Mouse (Mus musculus): ENCODE results near the gene 4930412O13Rik. TPM values are rescaled to one million over a fixed set of nuclear protein-coding genes. Genes with fewer than 3 reads are reported as not detected.

The 4930412O13Rik gene
- polyA plus RNA-seq, 1 experiment: not detected

- Histone ChIP-seq H3K27ac (ENCODE audit: control insufficient read depth, insufficient read depth, low read depth, low read length, poor library complexity) (no peak within 1 kb of the TSS), H3K4me3 (replicated peaks; ENCODE audit: control insufficient read depth, low read depth, low read length) (no peak within 1 kb of the TSS), H3K4me1 (ENCODE audit: control insufficient read depth, insufficient read depth, low read length) (no peaks in the 10 kb centered on the region; the same call in 1 of the 2 replicates)
- TF ChIP-seq CTCF (IDR thresholded peaks at IDR 0.05; ENCODE audit: control insufficient read depth, insufficient read depth, low read length) (no peak), POLR2A (IDR thresholded peaks at IDR 0.05; ENCODE audit: borderline replicate concordance, control insufficient read depth, low read depth, low read length) (no peak)
- under 1% methylated on average over 23 of the region's 23 CpGs for WGBS
These were observed 8.7 kb downstream of the 4930412O13Rik start, which contains the start of gene Gata3 for GRCm38 (mm10) chr2:9889651-9890183. Gata3 (minus strand) TSS chr2:9890034.

GRCm38 (mm10) chr2:9890251-9890650, 9.2 kb downstream of the 4930412O13Rik start:
- 4% methylated on average over 8 of the region's 8 CpGs for WGBS
- no peak for TF ChIP-seq POLR2A (IDR thresholded peaks at IDR 0.05; ENCODE audit: borderline replicate concordance, control insufficient read depth, low read depth, low read length)
- TF ChIP-seq CTCF (IDR thresholded peaks at IDR 0.05; ENCODE audit: control insufficient read depth, insufficient read depth, low read length): no peak
- no peak overlapping the region for H3K4me3 ChIP-seq (replicated peaks; ENCODE audit: control insufficient read depth, low read depth, low read length)

GRCm38 (mm10) chr2:9890906-9891305, 9.9 kb downstream of the 4930412O13Rik start:
- WGBS: 12% methylated on average over 5 of the region's 5 CpGs
- H3K4me3 ChIP-seq (replicated peaks; ENCODE audit: control insufficient read depth, low read depth, low read length): no peak overlapping the region
- no peak for TF ChIP-seq POLR2A (IDR thresholded peaks at IDR 0.05; ENCODE audit: borderline replicate concordance, control insufficient read depth, low read depth, low read length)
- no peaks in the 10 kb centered on the region; the same call in 1 of the 2 replicates for H3K4me1 ChIP-seq (ENCODE audit: control insufficient read depth, insufficient read depth, low read length)
- no peak overlapping the region for H3K27ac ChIP-seq (ENCODE audit: control insufficient read depth, insufficient read depth, low read depth, low read length, poor library complexity)

More at GRCm38 (mm10) chr2:9890251-9890650, 9.2 kb downstream of the 4930412O13Rik start:
- no peaks in the 10 kb centered on the region; the same call in 1 of the 2 replicates for H3K4me1 ChIP-seq (ENCODE audit: control insufficient read depth, insufficient read depth, low read length)
- H3K27ac ChIP-seq (ENCODE audit: control insufficient read depth, insufficient read depth, low read depth, low read length, poor library complexity): no peak overlapping the region

GRCm38 (mm10) chr2:9892541-9892940, 11.5 kb downstream of the 4930412O13Rik start:
- Histone ChIP-seq H3K27ac (ENCODE audit: control insufficient read depth, insufficient read depth, low read depth, low read length, poor library complexity) (no peak overlapping the region), H3K4me3 (replicated peaks; ENCODE audit: control insufficient read depth, low read depth, low read length) (no peak overlapping the region), H3K4me1 (ENCODE audit: control insufficient read depth, insufficient read depth, low read length) (no peaks in the 10 kb centered on the region; the same call in 1 of the 2 replicates)
- 16% methylated on average over 7 of the region's 7 CpGs for WGBS
- no peak for TF ChIP-seq CTCF (IDR thresholded peaks at IDR 0.05; ENCODE audit: control insufficient read depth, insufficient read depth, low read length)
- no peak for TF ChIP-seq POLR2A (IDR thresholded peaks at IDR 0.05; ENCODE audit: borderline replicate concordance, control insufficient read depth, low read depth, low read length)

- Histone ChIP-seq H3K4me1 (ENCODE audit: control insufficient read depth, insufficient read depth, low read length) (no peaks in the 10 kb centered on the region; the same call in 1 of the 2 replicates), H3K27ac (ENCODE audit: control insufficient read depth, insufficient read depth, low read depth, low read length, poor library complexity) (no peak overlapping the region), H3K4me3 (replicated peaks; ENCODE audit: control insufficient read depth, low read depth, low read length) (no peak overlapping the region)
- TF ChIP-seq CTCF (IDR thresholded peaks at IDR 0.05; ENCODE audit: control insufficient read depth, insufficient read depth, low read length) (no peak), POLR2A (IDR thresholded peaks at IDR 0.05; ENCODE audit: borderline replicate concordance, control insufficient read depth, low read depth, low read length) (no peak)
- WGBS: 8% methylated on average over 6 of the region's 6 CpGs
These were observed 12.4 kb downstream of the 4930412O13Rik start for GRCm38 (mm10) chr2:9893272-9893953.

GRCm38 (mm10) chr2:9894836-9895593, 14.0 kb downstream of the 4930412O13Rik start:
- no peaks in the 10 kb centered on the region for H3K4me1 ChIP-seq (ENCODE audit: control insufficient read depth, insufficient read depth, low read length)
- no peak overlapping the region for H3K4me3 ChIP-seq (replicated peaks; ENCODE audit: control insufficient read depth, low read depth, low read length)
- no peak for TF ChIP-seq CTCF (IDR thresholded peaks at IDR 0.05; ENCODE audit: control insufficient read depth, insufficient read depth, low read length)
- TF ChIP-seq POLR2A (IDR thresholded peaks at IDR 0.05; ENCODE audit: borderline replicate concordance, control insufficient read depth, low read depth, low read length): no peak
- no peak overlapping the region for H3K27ac ChIP-seq (ENCODE audit: control insufficient read depth, insufficient read depth, low read depth, low read length, poor library complexity)
- WGBS: 10% methylated on average over 19 of the region's 19 CpGs

GRCm38 (mm10) chr2:9896097-9896770, 15.2 kb downstream of the 4930412O13Rik start:
- TF ChIP-seq CTCF (IDR thresholded peaks at IDR 0.05; ENCODE audit: control insufficient read depth, insufficient read depth, low read length) (no peak), POLR2A (IDR thresholded peaks at IDR 0.05; ENCODE audit: borderline replicate concordance, control insufficient read depth, low read depth, low read length) (no peak)
- Histone ChIP-seq H3K4me1 (ENCODE audit: control insufficient read depth, insufficient read depth, low read length) (no peaks in the 10 kb centered on the region), H3K4me3 (replicated peaks; ENCODE audit: control insufficient read depth, low read depth, low read length) (no peak overlapping the region), H3K27ac (ENCODE audit: control insufficient read depth, insufficient read depth, low read depth, low read length, poor library complexity) (no peak overlapping the region)
- WGBS: 5% methylated on average over 22 of the region's 22 CpGs

GRCm38 (mm10) chr2:9897846-9898245, 16.8 kb downstream of the 4930412O13Rik start:
- Histone ChIP-seq H3K4me3 (replicated peaks; ENCODE audit: control insufficient read depth, low read depth, low read length) (no peak overlapping the region), H3K27ac (ENCODE audit: control insufficient read depth, insufficient read depth, low read depth, low read length, poor library complexity) (no peak overlapping the region), H3K4me1 (ENCODE audit: control insufficient read depth, insufficient read depth, low read length) (no peaks in the 10 kb centered on the region)
- 50% methylated on average over 8 of the region's 8 CpGs for WGBS
- TF ChIP-seq POLR2A (IDR thresholded peaks at IDR 0.05; ENCODE audit: borderline replicate concordance, control insufficient read depth, low read depth, low read length) (no peak), CTCF (IDR thresholded peaks at IDR 0.05; ENCODE audit: control insufficient read depth, insufficient read depth, low read length) (no peak)

All from bone marrow, adult 2 months (tissue).